Mouse (Mus musculus) ES-E14 (cell line): ENCODE results near the gene Ifna11. TPM values are rescaled to one million over a fixed set of nuclear protein-coding genes. Genes with fewer than 3 reads are reported as not detected.

Experiments
- DNase-seq: peaks from one replicate; pipeline ENCODE4 v3.0.0-alpha.2; 2013; ENCODE audit warnings: low read depth, low spot score
- H3K27ac ChIP-seq: 2 replicates; pipeline ENCODE4 v1.5.1; 2012; ENCODE audit warnings: low read depth, mild to moderate bottlenecking, low read length, moderate library complexity, mixed read lengths; ENCODE audit not compliant: poor library complexity, insufficient read depth, severe bottlenecking
- H3K36me3 ChIP-seq: 2 replicates; pipeline ENCODE4 v1.6.1; 2012; ENCODE audit warnings: mild to moderate bottlenecking, low read length, moderate library complexity, mixed read lengths; ENCODE audit not compliant: control insufficient read depth, poor library complexity, insufficient read depth, severe bottlenecking
- H3K4me1 ChIP-seq, 2 experiments: fragments of 150-350 bp in 1 of 2; sonication (generic) in 1 of 2; 2 replicates each; pipeline ENCODE4 v1.6.1; 2012; ENCODE audit warnings: low read length in 2 of 2, mild to moderate bottlenecking in 1 of 2, mixed read lengths in 1 of 2; ENCODE audit not compliant: control insufficient read depth in 2 of 2, insufficient read depth in 2 of 2, poor library complexity in 1 of 2
- H3K4me3 ChIP-seq, 2 experiments: fragments of 150-350 bp in 1 of 2; sonication (generic) in 1 of 2; 2 replicates each; pipeline ENCODE4 v1.5.1; 2012; ENCODE audit warnings: low read length in 2 of 2, low read depth in 1 of 2, mild to moderate bottlenecking in 1 of 2, mixed read lengths in 1 of 2; ENCODE audit not compliant: insufficient read depth in 1 of 2, poor library complexity in 1 of 2, severe bottlenecking in 1 of 2
- H3K9ac ChIP-seq: 2 replicates; pipeline ENCODE4 v1.6.1; 2012; ENCODE audit warnings: low read depth, mild to moderate bottlenecking, low read length, mixed read lengths; ENCODE audit not compliant: poor library complexity, insufficient read depth, severe bottlenecking
- H3K9me3 ChIP-seq: fragments of 150-350 bp; sonication (generic); 2 replicates; pipeline ENCODE4 v1.6.1; 2012; ENCODE audit warnings: low read depth, mild to moderate bottlenecking, low read length; ENCODE audit not compliant: control insufficient read depth, insufficient read depth
- CHD2 ChIP-seq: IDR thresholded peaks from 2 replicates; pipeline ENCODE4 v1.6.1; 2014; ENCODE audit warnings: mild to moderate bottlenecking, low read depth, low read length, inconsistent platforms
- HCFC1 ChIP-seq: IDR thresholded peaks from 2 replicates; pipeline ENCODE4 v1.6.1; 2012; ENCODE audit warnings: low read length, inconsistent platforms, borderline replicate concordance; ENCODE audit not compliant: insufficient read depth
- MAFK ChIP-seq: IDR thresholded peaks from 2 replicates; pipeline ENCODE4 v1.6.1; 2014; ENCODE audit warnings: mild to moderate bottlenecking, low read depth, low read length, inconsistent platforms; ENCODE audit not compliant: insufficient read depth
- ZC3H11A ChIP-seq: IDR thresholded peaks from 2 replicates; pipeline ENCODE4 v1.6.1; 2012; ENCODE audit warnings: low read depth, mild to moderate bottlenecking, inconsistent platforms, low read length, borderline replicate concordance
- ZNF384 ChIP-seq: IDR thresholded peaks from 2 replicates; pipeline ENCODE4 v1.6.1; 2012; ENCODE audit warnings: low read depth, low read length, inconsistent platforms
- in situ Hi-C, 2 experiments: fragments of 600-800 bp; cut with MboI; formaldehyde crosslinking; loops; one replicate each; pipeline ENCODE4 v1.15.1; 2025; ENCODE audit warnings: low sequenced_read_pairs in 2 of 2, inconsistent platforms in 1 of 2; ENCODE audit not compliant: unreplicated experiment in 2 of 2
- total RNA-seq: library from RNA; depleted of rRNA; stranded (reverse); fragments of 300-350 nt; gene quantifications from 2 replicates; pipeline ENCODE4 v1.2.3, GENCODE M21; 2012

Ifna11 gene
- total RNA-seq, 1 experiment: not detected

- no peak for DNase-seq
- in situ Hi-C loops: no loop called here
- Histone ChIP-seq H3K27ac (no peak overlapping the region), H3K4me1 (no peaks in the 10 kb centered on the region), H3K9me3 (no peaks in the 10 kb centered on the region), H3K4me3 (no peak overlapping the region), H3K36me3 (no peaks in the 10 kb centered on the region), H3K9ac (no peak overlapping the region)
- TF ChIP-seq HCFC1: no peak
- no peak for TF ChIP-seq ZNF384
- TF ChIP-seq ZC3H11A: no peak
- TF ChIP-seq MAFK: no peak
- TF ChIP-seq CHD2: no peak
These were observed 31.4 kb downstream of the Ifna11 start for GRCm38 (mm10) chr4:88851026-88851763.

DNA sequence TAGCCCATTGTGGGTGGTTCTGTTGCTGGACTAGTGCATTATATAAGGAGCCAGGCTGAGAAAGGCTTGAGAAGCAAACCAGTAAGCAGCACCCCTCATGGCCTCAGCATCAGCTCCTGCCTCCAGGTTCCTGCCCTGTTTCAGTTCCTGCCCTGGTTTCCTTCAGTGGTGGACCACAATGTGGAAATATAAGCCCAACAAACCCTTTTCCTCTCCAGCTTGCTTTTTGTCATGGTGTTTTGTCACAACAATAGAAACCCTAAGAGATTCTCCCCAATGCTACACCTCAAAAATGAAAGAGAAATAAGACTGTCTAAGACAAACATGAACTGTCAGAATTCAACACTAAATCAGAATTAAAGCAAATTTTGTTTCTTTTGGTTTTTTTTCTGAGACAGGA, 39.5 kb downstream of the Ifna11 start:
- Histone ChIP-seq H3K4me1 (peaks cover 0 to 16% of the 10 kb centered on the region in 2 experiments; a peak in 2 of 4 replicates), H3K4me3 (no peak overlapping the region), H3K27ac (no peak overlapping the region), H3K9me3 (no peaks in the 10 kb centered on the region), H3K9ac (no peak overlapping the region), H3K36me3 (no peaks in the 10 kb centered on the region)
- TF ChIP-seq MAFK: no peak
- TF ChIP-seq ZNF384: no peak
- no peak for TF ChIP-seq HCFC1
- TF ChIP-seq ZC3H11A: no peak
- in situ Hi-C loops: no loop called here
- DNase-seq: no peak

DNA sequence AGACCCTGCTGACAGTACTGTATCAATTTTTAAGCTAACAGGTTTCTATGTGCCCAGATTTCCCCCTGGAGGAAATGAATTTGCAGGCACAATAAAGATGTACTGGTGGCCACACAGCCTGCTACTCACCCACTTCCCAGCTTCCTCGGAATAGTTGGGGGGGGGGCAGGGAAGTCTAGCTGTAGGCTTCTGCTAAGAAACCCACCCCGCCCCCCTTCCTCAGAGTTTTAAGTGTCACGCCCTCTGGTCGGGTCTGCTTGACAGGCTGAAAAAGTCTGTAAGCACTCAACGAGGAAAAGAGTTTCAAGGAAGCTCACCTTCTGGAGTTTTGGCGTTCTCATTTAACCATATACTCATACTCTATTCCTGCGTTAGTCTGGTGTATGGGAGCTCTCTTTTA, 43.5 kb downstream of the Ifna11 start:
- peak; percentile 41 for DNase-seq
- no peak overlapping the region; the same call in 1 of the 2 replicates for H3K9ac ChIP-seq
- H3K27ac ChIP-seq: no peak overlapping the region; the same call in 1 of the 2 replicates
- H3K4me1 ChIP-seq: peaks cover 0 to 19% of the 10 kb centered on the region in 2 experiments; a peak in 2 of 4 replicates
- H3K4me3 ChIP-seq: no peak overlapping the region
- H3K9me3 ChIP-seq: no peaks in the 10 kb centered on the region
- no peaks in the 10 kb centered on the region for H3K36me3 ChIP-seq
- TF ChIP-seq CHD2 (no peak), HCFC1 (no peak), MAFK (no peak), ZNF384 (no peak), ZC3H11A (no peak)
- in situ Hi-C loops: no loop called here

DNA sequence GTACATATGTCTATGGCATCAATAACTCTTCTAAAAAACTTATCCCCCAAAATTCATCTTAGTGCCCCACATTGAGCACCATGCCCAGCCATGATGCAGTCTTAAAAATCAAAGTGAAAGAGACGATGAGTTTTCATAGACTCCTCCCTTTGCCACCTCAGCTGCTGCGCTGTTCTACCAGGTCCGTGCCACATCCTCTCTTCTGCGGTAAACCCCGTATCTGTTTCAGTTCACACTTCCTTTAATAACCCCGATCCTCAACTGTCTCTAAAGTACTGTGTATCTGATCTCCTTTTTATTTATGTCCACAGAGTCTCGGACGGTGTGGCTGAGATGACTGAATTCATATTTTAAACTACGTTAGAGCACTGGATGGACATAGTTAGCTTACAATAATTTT, 44.8 kb downstream of the Ifna11 start:
- no peaks in the 10 kb centered on the region for H3K9me3 ChIP-seq
- no peak for DNase-seq
- in situ Hi-C loops: no loop called here
- H3K36me3 ChIP-seq: no peaks in the 10 kb centered on the region
- TF ChIP-seq MAFK (no peak), ZC3H11A (no peak), HCFC1 (no peak), ZNF384 (no peak), CHD2 (no peak)
- H3K4me1 ChIP-seq: peaks cover 0 to 19% of the 10 kb centered on the region in 2 experiments; a peak in 2 of 4 replicates
- H3K9ac ChIP-seq: no peak overlapping the region
- no peak overlapping the region for H3K27ac ChIP-seq
- no peak overlapping the region for H3K4me3 ChIP-seq
